Mouse (Mus musculus) layer of hippocampus, adult 11-12 months (tissue): Measurements from ENCODE around the gene Tle4.

ENCODE experiments used
- DNase-seq: peaks from one replicate; pipeline ENCODE4 v3.0.0; 2022; ENCODE audit warnings: low spot score

Tle4 gene

DNA sequence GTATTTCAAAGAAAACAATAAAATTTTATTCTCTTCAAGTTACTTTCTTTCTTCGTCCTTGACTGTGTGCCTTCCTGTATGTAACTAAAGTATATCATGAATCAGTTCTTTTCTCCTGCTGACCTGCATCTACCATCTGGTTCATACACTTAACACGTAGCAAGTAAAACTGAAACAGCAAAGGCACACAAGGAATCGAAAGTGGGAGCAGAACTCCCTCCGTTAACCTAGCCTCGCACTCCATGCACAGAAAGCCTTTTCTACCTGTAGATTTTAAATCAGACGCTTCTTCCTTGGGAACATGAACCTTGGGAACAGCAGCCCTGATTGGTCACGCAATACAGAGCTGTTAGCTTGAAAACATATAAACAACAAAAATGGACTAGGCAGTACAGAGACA is 78.7 kb downstream of the Tle4 start:
- DNase-seq = no peak

DNA sequence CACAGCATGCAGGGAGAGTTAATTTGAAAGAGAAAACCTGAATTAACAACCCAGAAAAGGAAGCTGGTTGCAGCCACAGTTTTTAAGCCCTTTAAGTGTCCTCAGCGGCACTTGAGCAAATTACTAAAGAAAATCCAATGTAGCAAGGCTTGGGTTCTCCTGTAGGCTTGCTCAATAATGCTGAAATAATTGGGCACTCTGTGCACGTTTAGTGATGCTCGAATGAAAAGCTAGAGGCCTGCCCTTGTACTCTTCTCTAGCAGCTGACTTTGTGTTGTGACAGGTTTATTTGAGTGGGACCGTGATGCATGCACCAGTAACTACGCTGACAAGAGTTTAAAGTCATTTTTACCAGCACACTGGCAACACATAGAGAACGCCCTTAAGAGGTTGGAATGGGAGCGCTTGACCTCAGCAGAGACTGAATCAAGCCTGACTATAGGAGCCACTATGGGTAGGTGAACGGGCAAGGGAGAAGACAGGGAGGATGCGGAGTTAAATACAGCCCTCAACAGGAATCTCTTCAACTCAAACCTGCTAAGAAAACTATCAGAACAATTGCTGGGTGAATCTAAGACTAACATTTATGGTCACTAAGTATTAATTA is 79.3 kb downstream of the Tle4 start:
- no peak for DNase-seq

DNA sequence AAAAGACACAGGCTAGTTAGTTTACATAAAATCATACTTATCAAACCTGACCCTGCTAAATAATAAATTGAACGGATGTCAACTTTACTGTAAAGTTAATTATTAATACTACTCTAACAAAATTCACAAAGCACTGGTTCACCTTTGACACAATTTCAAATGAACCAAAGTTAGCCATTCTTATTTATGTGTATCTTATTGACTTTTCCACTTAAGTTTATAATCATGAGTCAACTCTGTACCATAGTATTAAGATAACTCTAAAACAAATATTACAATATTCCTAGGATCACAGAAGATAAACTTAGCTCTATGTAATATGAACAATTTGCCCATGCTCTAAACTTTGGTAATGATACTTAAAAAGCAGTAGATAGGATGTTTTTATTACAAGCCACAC is 81.4 kb downstream of the Tle4 start:
- DNase-seq = no peak

DNA sequence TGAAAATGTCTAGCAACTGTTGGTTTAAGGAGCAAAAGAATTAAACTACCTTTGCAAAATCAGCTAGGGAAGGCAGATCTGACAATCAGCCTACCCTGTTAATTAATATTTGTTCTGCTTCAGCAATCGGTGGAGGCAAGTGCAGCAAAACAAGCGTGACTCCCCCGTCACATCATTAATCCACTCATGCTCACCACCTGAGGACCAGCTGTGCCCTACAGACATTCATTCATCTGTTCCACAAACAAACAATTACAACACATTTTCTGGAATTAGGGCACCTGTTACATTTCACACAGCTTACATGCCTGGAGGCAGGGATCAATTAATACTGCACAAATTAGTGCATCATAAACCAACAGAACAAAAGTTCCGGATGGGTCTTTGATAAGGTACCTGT is 89.0 kb downstream of the Tle4 start:
- DNase-seq = no peak

DNA sequence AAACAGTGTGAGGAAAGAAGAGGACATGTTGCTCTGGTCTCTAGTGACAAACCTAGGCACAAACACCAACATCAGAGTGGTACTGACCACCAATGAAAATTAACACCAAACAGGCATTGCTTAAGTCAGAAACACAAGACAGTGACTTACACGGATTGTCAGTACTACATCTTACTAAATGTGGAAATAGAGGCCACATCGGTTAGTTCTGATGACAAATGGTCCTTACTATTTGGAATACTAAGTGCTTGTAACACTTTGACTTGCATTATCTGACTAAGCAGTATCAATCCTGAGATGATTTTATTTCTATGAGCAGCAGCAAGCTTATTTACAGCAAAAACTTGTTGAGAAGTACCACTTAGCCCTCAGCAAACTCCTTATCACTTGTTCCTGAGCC is 89.9 kb downstream of the Tle4 start:
- no peak for DNase-seq

DNA sequence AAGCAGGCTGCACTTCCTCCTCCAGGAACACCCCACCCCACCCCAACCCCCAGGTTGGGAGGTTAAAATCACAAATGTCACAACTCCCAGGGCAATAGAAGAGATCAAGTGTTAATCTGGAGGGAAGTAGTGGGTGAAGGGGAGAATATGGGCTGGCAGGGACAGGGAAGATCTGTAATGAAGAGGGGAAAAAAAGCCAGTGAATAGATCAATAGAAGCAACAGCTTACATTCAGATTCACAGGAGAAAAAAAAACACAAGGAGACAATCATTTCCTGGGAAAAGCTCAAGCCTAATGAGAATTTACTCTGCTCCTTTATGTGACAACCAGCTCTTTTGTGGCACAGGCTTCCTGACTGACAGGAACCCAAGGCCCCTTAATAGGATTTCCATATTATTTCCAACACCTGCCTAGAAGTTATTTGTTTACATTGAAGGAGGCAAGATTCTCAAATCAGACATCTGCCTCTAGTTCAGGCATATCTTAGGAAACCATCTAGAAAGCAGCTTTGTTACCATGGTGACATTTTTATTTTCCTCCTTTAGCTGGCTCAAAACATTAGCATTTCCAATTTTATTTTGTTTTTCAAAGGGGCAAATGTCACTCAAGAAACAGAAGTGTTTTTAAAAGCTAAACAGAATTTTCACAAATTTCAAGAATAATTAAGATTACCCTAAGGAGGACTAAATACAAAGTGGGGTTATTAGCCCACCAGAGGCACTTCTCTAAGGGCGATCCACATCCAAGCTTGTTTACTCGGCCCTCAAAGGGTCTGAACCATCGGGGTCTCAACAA is 90.8 kb downstream of the Tle4 start:
- no peak for DNase-seq

DNA sequence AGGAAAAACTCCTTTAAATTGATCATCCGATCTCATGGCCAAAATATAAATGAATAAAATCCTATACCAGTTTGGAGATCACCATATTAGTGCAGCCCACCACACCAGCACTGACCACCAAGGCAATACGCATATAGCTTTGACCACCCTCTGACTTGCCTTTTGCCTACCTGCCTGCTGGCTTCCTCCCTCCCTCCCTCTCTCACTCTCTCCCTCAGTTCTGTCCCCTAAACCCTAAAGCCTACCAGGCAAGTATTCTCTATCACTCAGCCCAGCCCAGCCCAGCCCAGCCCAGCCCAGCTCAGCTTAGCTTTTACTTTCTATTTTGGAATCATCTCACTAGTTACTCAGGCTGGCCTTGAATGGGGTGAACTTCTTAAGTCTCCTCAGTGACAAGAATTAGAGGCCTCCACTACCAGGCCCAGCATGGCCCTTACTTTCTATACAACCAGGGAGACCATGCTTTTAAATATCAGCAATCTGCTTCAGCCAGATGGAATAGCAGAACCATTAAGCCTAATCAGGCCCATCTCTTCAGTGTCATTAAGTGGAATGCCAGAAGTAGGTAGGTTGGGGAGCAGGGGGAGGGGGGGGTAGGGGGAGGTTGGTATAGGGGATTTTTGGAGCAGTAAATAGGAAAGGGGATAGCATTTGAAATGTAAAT is 91.8 kb downstream of the Tle4 start:
- DNase-seq = no peak

DNA sequence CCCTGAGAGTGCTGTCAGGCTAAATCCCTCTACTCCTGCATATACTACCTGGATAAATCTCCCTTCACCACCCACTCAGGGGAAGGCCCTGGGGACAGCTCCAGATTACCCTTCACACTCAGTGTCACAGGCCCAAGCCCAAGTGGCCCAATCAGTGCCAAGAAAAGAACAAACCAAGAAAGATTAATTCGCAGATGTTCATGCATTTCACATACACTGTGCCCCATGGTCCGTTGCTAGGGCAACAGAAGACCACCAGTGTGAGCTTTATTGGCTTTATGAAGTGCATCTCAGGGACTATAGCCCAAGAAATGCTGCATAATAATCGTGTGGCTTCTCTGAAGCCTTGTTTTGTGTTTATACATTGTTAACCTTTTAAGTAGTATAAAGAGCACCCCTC is 92.5 kb downstream of the Tle4 start:
- no peak for DNase-seq

DNA sequence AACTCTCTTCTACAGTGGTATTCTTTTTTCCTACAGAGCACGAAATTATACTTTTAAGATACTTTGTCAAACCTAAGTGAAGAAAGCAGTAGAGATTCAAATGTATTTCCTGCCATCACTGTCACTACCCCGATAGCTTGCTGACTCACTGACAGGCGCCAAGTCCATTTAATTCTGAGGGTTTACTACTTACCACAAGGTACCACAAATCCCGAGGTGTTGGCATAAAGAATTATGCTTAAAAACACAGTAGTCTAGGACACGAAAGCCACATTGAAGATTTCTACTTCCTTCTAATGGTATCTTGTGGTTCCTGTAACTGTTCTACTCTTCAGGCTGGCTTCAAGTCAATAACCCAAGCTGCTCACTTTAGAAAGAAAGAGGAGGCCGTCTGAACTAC is 94.0 kb downstream of the Tle4 start:
- DNase-seq = no peak

DNA sequence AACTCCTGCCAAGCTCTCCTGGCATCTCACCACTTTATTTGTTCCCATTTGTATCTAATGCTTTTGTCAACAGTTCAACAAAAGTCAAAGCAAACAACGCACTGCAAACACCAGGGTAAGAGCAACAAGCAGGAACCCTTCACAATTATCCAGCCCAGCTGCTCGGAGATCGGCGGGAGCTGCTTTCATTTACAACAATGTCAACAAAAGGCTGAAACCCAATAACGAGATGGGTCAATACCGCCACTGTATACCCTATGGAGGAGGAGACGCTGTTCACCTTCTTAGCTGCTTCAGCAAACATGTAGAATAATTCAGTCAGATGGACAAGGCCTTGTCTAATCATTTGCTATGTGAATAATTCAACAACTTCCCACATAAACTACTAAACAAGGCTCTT is 95.6 kb downstream of the Tle4 start:
- DNase-seq = no peak

DNA sequence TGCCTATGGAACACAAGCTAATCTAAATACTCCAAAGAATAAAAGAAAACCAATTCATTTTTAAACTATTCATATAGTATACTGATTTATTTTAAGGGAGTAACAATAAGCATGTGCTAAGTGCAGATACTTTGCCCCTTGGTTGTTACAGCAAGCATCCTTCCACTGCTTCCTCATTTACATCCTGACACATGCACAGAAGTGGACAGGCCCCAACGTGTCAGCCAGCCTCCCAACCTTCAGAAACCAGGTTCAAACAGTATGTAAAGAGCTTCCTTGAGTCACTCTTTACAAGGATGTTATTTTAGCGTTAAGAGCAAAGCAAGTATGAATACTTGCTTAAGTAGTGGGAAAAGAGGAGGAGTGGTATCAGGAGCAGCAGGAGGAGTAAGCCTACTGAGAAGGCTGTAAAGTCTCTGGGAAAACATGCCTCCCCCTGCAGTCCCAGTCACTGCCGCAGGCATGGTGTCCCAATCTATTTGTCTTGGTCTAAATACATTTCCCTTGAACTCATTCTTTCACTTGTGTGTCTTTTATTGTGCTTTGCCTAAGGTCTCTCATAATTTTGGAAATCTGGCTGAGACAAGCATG is 97.9 kb downstream of the Tle4 start:
- DNase-seq = no peak

DNA sequence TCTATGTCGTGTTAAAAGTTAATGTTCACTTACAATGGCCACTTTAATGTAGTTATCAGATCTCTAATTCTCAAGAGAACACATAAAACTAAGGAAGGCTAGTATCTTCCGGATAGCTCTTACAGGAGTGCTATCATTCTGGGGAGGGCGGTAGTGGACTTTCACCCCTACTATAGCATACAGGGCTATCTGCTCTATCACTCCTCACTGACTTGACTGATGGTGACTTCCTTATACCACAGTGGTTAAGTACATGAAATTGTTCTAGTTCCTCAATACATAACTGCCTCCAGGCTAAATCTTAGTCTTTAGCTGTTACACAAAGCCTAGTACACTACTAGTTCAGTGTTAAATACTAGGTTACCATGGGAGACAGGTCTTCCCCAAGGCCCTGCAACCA is 104.8 kb downstream of the Tle4 start:
- DNase-seq = no peak

DNA sequence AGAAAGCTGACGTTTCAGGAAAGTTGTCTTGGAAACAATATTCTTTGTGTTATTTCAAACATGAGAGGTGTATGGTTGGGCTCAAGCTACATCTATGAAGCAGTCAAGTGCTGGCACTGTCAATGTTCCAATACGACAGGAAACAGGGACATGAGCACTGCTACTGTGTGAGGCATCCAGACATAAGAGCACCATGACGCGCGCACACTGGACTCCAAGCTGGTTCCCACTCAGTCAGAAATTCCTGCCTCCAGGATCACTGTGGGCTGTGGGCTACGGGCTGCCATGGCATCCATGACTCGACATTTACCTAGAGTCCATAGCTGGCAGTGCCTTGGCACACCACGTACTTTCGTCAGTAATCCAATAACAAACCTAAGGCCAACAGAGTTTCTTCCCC is 110.7 kb downstream of the Tle4 start:
- DNase-seq = no peak

DNA sequence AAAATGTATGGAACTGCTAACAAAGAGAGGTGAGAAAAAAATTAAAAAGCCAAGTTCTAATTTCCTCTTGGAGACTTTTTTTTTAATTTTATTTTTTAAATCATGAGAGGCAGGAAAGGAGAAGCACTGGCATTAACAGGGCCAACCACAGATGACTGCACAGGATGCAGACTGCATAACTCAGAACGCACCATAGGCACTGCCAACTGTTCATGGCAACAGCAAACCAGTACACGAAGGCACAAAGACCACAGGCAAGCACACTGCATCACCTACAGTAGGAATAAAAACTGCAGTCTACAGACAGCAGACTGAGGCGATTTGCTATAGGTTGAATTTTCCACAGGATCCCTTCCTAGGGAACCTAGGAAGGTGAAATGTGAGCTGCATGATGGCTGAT is 112.7 kb downstream of the Tle4 start:
- peak; percentile 56 for DNase-seq

DNA sequence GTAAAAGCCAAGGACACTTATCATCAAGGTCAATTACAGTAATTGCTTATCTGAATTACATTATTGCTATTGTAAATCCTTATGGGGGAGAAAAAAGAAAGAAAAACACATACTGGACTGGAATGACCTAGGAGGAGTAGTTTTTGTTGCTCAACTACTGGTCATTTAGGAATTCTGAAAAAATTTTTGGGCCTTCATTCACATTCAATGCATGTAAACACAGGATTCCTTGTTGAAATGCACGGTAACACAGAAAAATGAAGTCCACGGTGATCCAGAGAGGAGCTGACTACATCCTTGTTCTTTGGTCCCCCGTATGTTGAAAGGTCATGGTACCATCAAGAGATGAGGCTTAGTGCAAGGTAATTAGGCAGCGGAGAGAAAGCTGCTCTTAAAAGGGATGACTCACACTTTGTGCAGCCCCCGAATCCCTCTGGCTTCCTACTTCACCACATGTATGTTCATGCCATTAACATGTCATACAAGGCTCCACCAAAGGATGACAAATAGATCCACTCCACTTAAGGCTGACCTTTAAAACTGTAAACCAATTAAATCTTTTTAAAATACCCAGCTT is 115.2 kb downstream of the Tle4 start:
- no peak for DNase-seq

DNA sequence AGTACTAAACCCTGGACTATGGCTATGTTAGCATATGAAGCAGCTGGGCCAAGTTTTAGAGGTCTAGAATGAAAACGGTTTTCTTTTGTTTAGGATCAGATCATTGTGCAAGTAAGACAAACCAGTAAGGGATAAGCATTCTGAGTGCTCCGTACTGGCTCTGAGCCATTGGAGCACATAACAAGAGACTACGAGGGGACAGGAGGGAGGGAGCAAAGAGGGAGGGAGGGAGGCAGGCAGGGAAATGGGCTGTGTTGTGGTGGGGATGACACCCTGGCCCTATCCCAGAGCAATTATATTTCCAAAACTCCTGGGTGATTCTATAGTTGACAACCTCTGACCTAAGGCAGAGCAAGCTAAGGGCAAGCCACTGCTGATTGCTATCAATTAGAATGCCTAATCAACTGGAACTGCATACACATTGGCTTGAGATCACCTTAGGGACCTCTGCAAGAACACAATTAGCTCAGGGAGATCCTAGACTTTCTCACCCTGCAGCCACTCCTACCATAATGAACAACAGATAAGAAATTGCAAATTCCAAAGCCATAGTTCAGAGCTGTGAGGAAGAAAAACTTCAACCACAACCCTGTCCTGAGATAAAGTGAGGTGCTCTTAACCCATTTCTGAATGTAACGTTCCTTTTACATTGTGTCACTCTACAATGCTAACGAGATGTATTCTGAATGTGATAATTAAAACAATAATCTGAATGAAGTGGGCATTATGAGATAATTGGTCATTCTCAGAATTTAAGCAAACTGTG is 115.9 kb downstream of the Tle4 start:
- DNase-seq = no peak

DNA sequence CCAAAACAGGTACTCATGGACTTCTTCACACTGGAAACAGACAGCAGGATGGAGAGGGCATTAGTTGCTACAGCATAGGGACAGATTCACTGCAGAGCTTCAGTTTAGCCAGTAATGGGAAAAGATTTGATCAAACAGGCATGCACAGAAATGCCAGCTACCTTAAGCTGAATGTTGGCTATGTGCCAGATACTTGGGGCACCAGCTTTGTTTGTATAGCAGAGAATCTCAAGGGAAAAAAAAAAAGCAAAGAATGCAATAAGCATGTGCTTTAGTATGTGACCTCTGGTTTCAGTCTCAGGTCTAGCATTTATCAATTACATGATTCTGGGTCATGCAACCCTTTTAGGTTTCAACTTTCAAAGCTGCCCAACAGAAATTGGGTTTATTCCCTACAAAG is 118.1 kb downstream of the Tle4 start:
- DNase-seq = no peak

DNA sequence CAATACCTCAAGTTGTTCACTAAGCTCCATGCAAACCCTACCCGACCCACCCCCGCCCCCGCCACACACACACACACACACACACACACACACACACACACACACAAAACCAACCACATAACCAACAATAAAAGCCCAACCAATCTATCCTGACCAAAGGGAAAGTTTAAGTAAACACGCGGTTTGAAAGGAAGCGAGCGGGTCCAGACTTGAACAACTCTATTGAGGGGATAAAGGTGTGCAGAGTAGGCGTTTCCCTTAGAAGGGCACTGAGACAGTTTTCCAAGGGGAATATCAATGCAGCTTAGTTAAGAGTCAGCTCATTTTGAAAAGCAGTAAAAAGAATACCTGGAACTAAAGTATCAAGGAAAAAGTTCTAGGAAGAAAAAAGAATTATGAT is 128.5 kb downstream of the Tle4 start:
- no peak for DNase-seq

DNA sequence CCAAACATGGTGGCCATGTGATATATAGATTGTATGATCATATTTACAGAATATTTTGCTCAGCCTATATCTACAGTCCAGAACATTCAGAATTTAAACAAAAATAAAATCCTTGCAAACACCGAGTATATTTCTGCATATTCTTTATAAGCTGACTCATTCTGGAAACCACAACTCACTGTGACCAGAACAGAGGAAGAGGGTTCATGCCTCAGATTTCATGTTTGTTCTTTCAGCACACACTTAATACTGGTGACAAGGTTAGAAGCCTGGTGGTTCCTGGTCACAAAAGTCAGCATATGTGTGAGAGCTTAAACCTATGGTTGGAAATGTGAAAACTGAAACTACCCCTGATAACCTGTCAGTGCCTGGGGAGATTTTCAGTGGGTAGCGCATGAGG is 129.1 kb downstream of the Tle4 start:
- DNase-seq = no peak

DNA sequence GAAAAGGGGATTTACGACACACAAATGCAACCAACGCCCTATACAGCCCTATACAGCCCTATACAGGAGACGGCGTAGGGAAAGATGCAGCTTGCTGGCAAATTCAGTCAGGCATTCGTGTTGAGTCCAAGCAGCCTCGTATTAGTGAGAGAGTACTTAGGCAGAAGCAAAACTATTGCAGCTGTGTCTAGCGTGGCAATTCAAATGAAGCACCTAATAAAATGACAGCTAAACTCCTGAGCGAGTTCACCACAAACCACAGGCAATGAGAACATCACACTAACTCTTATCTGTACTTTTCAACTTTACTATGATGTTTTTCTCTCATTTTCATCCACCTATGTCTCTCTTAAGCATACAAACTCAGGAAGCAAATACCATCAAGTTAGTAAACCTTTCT is 131.8 kb downstream of the Tle4 start:
- DNase-seq = no peak

DNA sequence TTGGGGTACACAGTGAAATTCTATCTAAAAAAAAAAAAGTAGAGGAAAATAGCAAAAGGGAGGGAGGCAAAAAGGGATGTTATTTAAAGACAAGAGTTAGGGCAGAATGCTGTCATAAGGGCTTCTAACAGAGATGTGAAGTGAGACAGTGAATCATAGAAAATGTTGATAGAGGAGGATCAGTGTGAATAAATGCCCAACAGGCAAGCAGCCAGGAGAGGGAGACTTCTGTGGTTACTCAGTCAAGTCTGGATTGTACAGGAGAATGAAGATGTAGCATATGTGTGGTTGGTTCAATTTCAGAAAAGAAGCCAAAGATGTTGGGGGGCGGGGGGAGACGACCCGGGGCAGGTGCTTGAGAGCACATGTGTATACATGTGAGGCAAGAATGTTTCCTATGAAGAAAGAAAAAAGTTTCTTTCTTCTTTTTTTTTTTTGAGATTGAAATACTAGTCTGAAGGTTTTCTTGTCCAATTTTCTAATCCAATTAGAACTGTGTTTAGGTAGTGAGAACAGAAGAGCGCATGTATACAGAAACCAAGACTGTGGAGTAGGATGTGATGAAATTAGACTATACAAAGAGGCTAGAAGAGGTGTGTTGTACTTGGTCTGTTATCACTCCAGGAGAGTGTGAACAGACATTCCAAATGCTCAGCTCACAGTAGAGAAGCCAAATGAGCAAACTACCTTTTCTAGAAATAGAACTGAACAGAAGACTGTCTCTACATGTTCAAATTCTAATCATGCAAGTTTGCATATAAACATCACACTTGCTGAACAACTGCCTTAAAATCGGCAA is 134.4 kb downstream of the Tle4 start:
- no peak for DNase-seq
